Mouse (Mus musculus): ENCODE measurements around the gene Rab6a. TPM values are rescaled to one million over a fixed set of nuclear protein-coding genes. Genes with fewer than 3 reads are reported as not detected.

Gene Rab6a
- polyA plus RNA-seq, 1 experiment from 2014 or later, result 162 TPM

DNA sequence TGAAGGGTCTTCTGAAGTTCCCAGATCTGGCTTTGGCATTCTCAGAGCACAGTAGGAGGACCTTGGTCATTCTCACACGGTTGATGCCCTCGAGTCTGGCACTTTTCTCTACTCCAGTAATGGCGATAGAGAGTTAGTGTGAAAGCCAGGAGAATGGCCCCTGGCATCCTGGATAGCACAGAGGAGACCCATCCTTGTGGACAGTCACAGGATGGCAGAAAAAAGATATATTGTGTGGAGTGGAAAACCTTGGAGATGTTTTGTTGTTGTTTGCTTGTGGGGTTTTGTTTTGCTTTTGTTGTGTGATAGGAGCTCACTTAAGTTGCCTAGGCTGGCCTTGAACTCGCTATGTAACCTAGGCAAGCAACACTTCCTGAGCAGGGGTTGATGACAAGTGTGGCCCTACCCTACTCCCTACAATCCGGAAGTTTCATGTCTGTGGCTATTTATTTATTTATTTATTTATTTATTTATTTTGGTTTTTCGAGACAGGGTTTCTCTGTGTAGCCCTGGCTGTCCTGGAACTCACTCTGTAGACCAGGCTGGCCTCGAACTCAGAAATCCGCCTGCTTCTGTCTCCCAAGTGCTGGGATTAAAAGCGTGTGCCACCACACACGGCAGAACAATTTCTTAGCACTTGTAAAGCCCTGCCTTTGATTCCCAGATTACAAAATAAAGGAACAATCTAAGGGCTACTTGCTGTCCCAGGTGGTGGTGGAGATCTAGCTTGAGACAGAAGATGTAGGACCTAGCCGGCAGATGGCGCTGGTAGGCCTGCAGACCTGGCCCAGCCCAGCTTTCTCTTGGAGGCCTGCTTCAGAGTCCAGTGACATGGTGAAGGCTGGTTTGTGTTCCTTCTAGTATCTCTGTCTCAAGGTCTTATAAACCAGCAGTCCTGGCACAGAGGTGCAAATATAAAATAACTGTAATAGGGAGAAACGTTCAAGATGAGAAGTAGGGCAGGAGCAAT, 78.1 kb downstream of the Rab6a start:
- Histone ChIP-seq H3K9me3 (no peaks in the 10 kb centered on the region), H3K27ac (replicated peaks) (no peak overlapping the region), H3K4me2 (replicated peaks) (no peak overlapping the region), H3K9ac (replicated peaks) (no peak overlapping the region), H3K4me3 (no peak overlapping the region), H3K27me3 (no peaks in the 10 kb centered on the region), H3K4me1 (peaks cover 3% of the 10 kb centered on the region; the same call in 1 of the 2 replicates), H3K36me3 (no peaks in the 10 kb centered on the region)
- 43% methylated on average over 13 of the region's 13 CpGs for WGBS
- ATAC-seq (ENCODE audit: low FRiP score, low read depth), result no peak

DNA sequence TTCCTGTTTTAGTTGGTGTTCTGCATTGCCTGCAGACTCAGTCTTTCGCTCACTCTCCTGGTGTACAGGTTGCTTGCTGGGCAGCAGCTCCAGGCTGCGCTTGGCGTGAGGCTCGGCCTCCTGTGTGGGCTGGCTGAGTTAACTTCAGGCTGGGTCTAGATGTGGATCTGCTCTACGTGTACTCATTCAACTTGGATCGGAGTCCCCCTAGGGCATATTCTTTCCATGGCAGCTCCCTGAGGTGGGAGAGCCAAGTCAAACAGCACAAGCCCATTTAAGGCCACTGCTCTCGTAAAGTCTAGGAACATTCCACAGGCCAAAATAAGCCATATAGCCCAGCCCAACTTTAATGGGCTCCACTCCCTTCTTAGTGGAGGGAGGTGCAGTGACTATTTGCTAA, 81.3 kb downstream of the Rab6a start:
- no peak overlapping the region for H3K4me2 ChIP-seq (replicated peaks)
- H3K27me3 ChIP-seq, result no peaks in the 10 kb centered on the region
- H3K4me1 ChIP-seq, result no peaks in the 10 kb centered on the region
- H3K9ac ChIP-seq (replicated peaks), result no peak overlapping the region
- WGBS, result 83% methylated on average over 7 of the region's 7 CpGs
- H3K4me3 ChIP-seq, result no peak overlapping the region
- H3K9me3 ChIP-seq, result no peaks in the 10 kb centered on the region
- ATAC-seq (ENCODE audit: low FRiP score, low read depth), result no peak
- no peaks in the 10 kb centered on the region for H3K36me3 ChIP-seq
- no peak overlapping the region for H3K27ac ChIP-seq (replicated peaks)

Other genes with a start within 250 kb of the Rab6a start
- gene C2cd3, start 235.2 kb upstream of the Rab6a start, polyA plus RNA-seq (2016; fragmentation: Nextera tagmentation; extraction: Ambion mirVana), result 39.5 and 41.0 TPM in 2 replicates
- 108 and 109 TPM in 2 replicates for gene Ppme1, start 235.1 kb upstream of the Rab6a start, polyA plus RNA-seq (2016; fragmentation: Nextera tagmentation; extraction: Ambion mirVana)
- gene Ucp3, start 134.4 kb upstream of the Rab6a start, polyA plus RNA-seq (2016; fragmentation: Nextera tagmentation; extraction: Ambion mirVana), result not detected in 2 replicates
- gene Ucp2, start 114.1 kb upstream of the Rab6a start, polyA plus RNA-seq (2016; fragmentation: Nextera tagmentation; extraction: Ambion mirVana), result 68.6 and 87.1 TPM in 2 replicates
- gene Dnajb13, start 92.5 kb upstream of the Rab6a start, polyA plus RNA-seq (2016; fragmentation: Nextera tagmentation; extraction: Ambion mirVana), result 0.37 and 0.93 TPM in 2 replicates
- gene Coa4, start 70.3 kb upstream of the Rab6a start, polyA plus RNA-seq (2016; fragmentation: Nextera tagmentation; extraction: Ambion mirVana), result 15.6 and 17.8 TPM in 2 replicates
- 67.7 and 69.4 TPM in 2 replicates for gene Mrpl48, start 891 bp downstream of the Rab6a start, polyA plus RNA-seq (2016; fragmentation: Nextera tagmentation; extraction: Ambion mirVana)
- 3.8 and 4.7 TPM in 2 replicates for gene Plekhb1, start 55.0 kb downstream of the Rab6a start, polyA plus RNA-seq (2016; fragmentation: Nextera tagmentation; extraction: Ambion mirVana)
- gene Fam168a, start 99.2 kb downstream of the Rab6a start, polyA plus RNA-seq (2016; fragmentation: Nextera tagmentation; extraction: Ambion mirVana), result 52.6 and 59.0 TPM in 2 replicates

All from midbrain, embryonic 12.5 days (tissue).